Mouse (Mus musculus): ENCODE data around the gene Mapk11. TPM values are rescaled to one million over a fixed set of nuclear protein-coding genes. Genes with fewer than 3 reads are reported as not detected.
A peak's percentile ranks its signal among the peaks of the same experiment; 100 is the strongest.

The Mapk11 gene
- polyA plus RNA-seq, 1 experiment from 2014 or later: 1.9 TPM

DNA sequence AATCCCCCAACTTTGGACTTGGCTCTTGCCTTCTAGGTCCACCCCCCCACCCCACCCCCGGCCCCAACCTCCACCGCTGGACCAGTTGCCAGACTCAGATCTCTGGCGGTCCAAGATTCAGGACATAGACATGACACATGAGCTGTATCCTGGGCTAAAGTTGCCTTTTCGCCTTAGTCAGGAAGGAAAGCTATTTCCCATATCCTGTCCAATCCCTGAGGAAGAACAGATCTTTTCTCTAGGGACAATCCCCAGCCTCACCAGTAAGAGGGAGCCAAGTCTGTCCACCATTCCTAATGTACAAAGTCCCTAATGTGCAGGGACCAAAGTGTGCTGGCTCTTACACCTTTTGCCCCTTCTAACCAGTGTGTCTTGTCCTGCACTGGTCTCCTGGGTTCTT lies 7.5 kb downstream of the Mapk11 start:
- no peaks in the 10 kb centered on the region for H3K36me3 ChIP-seq (ENCODE audit: control insufficient read depth, insufficient read depth)
- no peaks in the 10 kb centered on the region for H3K9me3 ChIP-seq (ENCODE audit: control insufficient read depth)
- no peak overlapping the region for H3K4me2 ChIP-seq (replicated peaks; ENCODE audit: low read depth)
- no peaks in the 10 kb centered on the region for H3K4me1 ChIP-seq (replicated peaks; ENCODE audit: control insufficient read depth, insufficient read depth, low read length)
- no peak for TF ChIP-seq CTCF (IDR thresholded peaks at IDR 0.05; ENCODE audit: low read depth)
- H3K27ac ChIP-seq (ENCODE audit: low read depth, low read length): no peak overlapping the region
- H3K9ac ChIP-seq (ENCODE audit: low read depth, low read length): no peak overlapping the region
- H3K27me3 ChIP-seq (replicated peaks; ENCODE audit: control insufficient read depth, insufficient read depth, low read length): peaks cover 57% of the 10 kb centered on the region
- 63% methylated on average over 4 of the region's 4 CpGs for WGBS
- no peak for ATAC-seq
- H3K4me3 ChIP-seq (ENCODE audit: low read depth, low read length): no peak overlapping the region

DNA sequence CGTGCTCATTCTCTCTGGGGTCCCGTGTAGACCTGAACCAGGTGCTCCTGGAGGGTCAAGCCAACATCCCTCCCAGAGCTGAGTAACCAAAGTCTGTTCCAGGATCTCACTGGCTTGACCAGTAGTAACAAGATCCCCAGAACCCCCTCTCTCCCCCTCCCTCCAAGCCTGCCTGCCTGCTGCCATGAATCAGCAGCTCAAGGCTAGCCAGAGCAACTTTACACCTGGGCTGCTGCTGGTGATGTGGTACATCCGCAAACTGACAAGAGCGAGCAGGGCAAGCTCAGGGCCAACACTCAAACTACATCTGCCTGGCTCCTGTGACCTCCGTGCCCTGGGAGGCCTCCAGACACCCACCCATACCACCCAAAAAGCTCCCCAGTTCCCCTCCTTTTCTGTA lies 8.0 kb downstream of the Mapk11 start:
- Histone ChIP-seq H3K4me1 (replicated peaks; ENCODE audit: control insufficient read depth, insufficient read depth, low read length) (no peaks in the 10 kb centered on the region), H3K36me3 (ENCODE audit: control insufficient read depth, insufficient read depth) (no peaks in the 10 kb centered on the region), H3K27ac (ENCODE audit: low read depth, low read length) (no peak overlapping the region), H3K9me3 (ENCODE audit: control insufficient read depth) (no peaks in the 10 kb centered on the region), H3K4me3 (ENCODE audit: low read depth, low read length) (no peak overlapping the region), H3K9ac (ENCODE audit: low read depth, low read length) (no peak overlapping the region), H3K27me3 (replicated peaks; ENCODE audit: control insufficient read depth, insufficient read depth, low read length) (peaks cover 52% of the 10 kb centered on the region), H3K4me2 (replicated peaks; ENCODE audit: low read depth) (no peak overlapping the region)
- 25% methylated on average over 5 of the region's 5 CpGs for WGBS
- TF ChIP-seq CTCF (IDR thresholded peaks at IDR 0.05; ENCODE audit: low read depth): no peak
- ATAC-seq: no peak

GRCm38 (mm10) chr15:89140659-89141252 lies 8.7 kb downstream of the Mapk11 start, which contains the start of gene Mapk12:
Gene Mapk12, minus strand, starts transcription at chr15:89140703.
- WGBS: under 1% methylated on average over 21 of the region's 21 CpGs
- ATAC-seq: peak; percentile 14; the same call in 1 of the 2 replicates
- H3K27ac ChIP-seq (ENCODE audit: low read depth, low read length): no peak within 1 kb of the TSS

DNA sequence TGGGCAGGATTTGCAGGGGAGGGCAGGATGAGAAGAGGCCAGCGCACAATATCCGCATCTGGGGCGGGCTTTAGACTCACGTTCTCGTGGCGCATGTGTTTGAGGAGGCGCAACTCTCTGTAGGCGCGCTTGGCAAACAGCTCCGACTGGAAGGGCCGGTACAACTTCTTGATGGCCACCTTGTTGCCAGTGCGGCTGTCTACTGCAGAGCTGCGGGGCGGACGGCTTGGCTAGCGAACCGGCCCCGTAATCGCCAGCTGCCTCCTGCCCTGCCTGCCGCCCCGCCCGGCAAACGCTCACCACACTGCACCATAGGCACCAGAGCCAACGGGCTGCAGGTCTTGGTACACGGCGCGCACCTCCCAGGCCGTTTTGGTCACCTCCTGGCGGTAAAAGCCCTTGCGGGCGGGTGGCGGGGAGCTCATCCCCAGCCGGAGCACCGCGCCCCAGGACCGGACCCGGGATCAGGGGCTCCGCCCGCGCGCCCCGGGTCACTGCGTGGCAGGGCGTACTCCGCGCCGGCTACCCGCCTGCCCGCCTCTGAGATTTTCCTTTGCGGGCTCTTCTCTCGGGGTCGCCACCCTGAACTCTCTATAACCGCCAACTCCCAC lies 9.3 kb downstream of the Mapk11 start:
- Histone ChIP-seq H3K4me1 (replicated peaks; ENCODE audit: control insufficient read depth, insufficient read depth, low read length) (no peaks in the 10 kb centered on the region), H3K4me3 (ENCODE audit: low read depth, low read length) (peak overlapping the region; percentile 52), H3K27ac (ENCODE audit: low read depth, low read length) (no peak overlapping the region), H3K9me3 (ENCODE audit: control insufficient read depth) (no peaks in the 10 kb centered on the region), H3K36me3 (ENCODE audit: control insufficient read depth, insufficient read depth) (no peaks in the 10 kb centered on the region), H3K27me3 (replicated peaks; ENCODE audit: control insufficient read depth, insufficient read depth, low read length) (peaks cover 44% of the 10 kb centered on the region), H3K4me2 (replicated peaks; ENCODE audit: low read depth) (peak overlapping the region; percentile 85), H3K9ac (ENCODE audit: low read depth, low read length) (peak overlapping the region; percentile 54)
- ATAC-seq: peak; percentile 9; the same call in 1 of the 2 replicates
- WGBS: under 1% methylated on average over 53 of the region's 53 CpGs
- TF ChIP-seq CTCF (IDR thresholded peaks at IDR 0.05; ENCODE audit: low read depth): no peak

More at GRCm38 (mm10) chr15:89140659-89141252, 8.7 kb downstream of the Mapk11 start, which contains the start of gene Mapk12:
- no peak for TF ChIP-seq CTCF (IDR thresholded peaks at IDR 0.05; ENCODE audit: low read depth)
- H3K4me1 ChIP-seq (replicated peaks; ENCODE audit: control insufficient read depth, insufficient read depth, low read length): no peaks in the 10 kb centered on the region
- H3K9me3 ChIP-seq (ENCODE audit: control insufficient read depth): no peaks in the 10 kb centered on the region
- H3K27me3 ChIP-seq (replicated peaks; ENCODE audit: control insufficient read depth, insufficient read depth, low read length): peaks cover 46% of the 10 kb centered on the region
- peak within 1 kb of the TSS; percentile 85 for H3K4me2 ChIP-seq (replicated peaks; ENCODE audit: low read depth)
- peak within 1 kb of the TSS; percentile 54 for H3K9ac ChIP-seq (ENCODE audit: low read depth, low read length)
- no peaks in the 10 kb centered on the region for H3K36me3 ChIP-seq (ENCODE audit: control insufficient read depth, insufficient read depth)
- H3K4me3 ChIP-seq (ENCODE audit: low read depth, low read length): peak within 1 kb of the TSS; percentile 52

DNA sequence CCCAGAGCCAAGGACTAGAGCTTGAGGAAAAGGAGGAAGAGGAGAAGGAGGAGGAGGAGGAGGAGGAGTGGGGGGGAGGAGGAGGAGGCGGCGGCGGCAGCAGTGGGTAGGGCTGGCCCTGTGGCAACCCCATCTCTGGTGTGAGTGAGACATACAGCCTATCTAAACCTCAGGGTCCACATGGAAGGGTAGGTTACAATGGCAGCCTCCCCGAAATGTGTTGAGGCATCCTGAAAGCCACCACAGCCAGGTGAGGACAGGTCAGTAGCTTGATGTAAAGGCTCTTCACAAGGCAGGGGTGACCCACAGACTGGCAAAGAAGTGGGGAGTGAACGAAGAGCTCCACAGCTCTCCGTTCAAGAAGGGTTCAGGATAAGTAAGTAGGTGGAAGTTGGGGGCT lies 10.9 kb downstream of the Mapk11 start:
- Histone ChIP-seq H3K4me1 (replicated peaks; ENCODE audit: control insufficient read depth, insufficient read depth, low read length) (no peaks in the 10 kb centered on the region), H3K9ac (ENCODE audit: low read depth, low read length) (no peak overlapping the region), H3K9me3 (ENCODE audit: control insufficient read depth) (no peaks in the 10 kb centered on the region), H3K36me3 (ENCODE audit: control insufficient read depth, insufficient read depth) (no peaks in the 10 kb centered on the region), H3K27me3 (replicated peaks; ENCODE audit: control insufficient read depth, insufficient read depth, low read length) (peaks cover 44% of the 10 kb centered on the region), H3K4me3 (ENCODE audit: low read depth, low read length) (no peak overlapping the region), H3K4me2 (replicated peaks; ENCODE audit: low read depth) (no peak overlapping the region), H3K27ac (ENCODE audit: low read depth, low read length) (no peak overlapping the region)
- WGBS: 95% methylated on average over 6 of the region's 6 CpGs
- no peak for TF ChIP-seq CTCF (IDR thresholded peaks at IDR 0.05; ENCODE audit: low read depth)
- ATAC-seq: no peak

DNA sequence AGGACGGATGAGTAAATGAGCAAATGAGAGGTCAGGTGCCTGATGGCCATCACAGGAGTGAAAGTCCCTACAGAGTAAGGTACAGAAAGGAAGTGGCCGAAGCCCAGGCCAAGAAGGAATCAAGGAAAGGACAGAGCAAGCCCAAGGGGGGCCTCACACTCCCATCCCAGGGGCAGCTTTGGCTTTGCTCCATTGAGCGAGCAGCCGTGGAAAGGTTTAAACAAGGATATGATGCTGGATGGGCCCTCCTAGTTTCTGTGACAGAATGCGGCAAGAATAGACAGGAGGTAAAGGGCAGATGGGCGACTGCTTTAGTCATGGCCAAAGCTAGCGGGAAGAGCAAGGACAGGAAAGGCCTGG lies 11.4 kb downstream of the Mapk11 start:
- no peak for TF ChIP-seq CTCF (IDR thresholded peaks at IDR 0.05; ENCODE audit: low read depth)
- no peak for ATAC-seq
- 79% methylated on average over 7 of the region's 7 CpGs for WGBS
- H3K4me1 ChIP-seq (replicated peaks; ENCODE audit: control insufficient read depth, insufficient read depth, low read length): no peaks in the 10 kb centered on the region
- H3K4me3 ChIP-seq (ENCODE audit: low read depth, low read length): no peak overlapping the region
- no peak overlapping the region for H3K27ac ChIP-seq (ENCODE audit: low read depth, low read length)
- peaks cover 44% of the 10 kb centered on the region for H3K27me3 ChIP-seq (replicated peaks; ENCODE audit: control insufficient read depth, insufficient read depth, low read length)
- no peak overlapping the region for H3K9ac ChIP-seq (ENCODE audit: low read depth, low read length)
- H3K36me3 ChIP-seq (ENCODE audit: control insufficient read depth, insufficient read depth): no peaks in the 10 kb centered on the region
- H3K4me2 ChIP-seq (replicated peaks; ENCODE audit: low read depth): no peak overlapping the region
- no peaks in the 10 kb centered on the region for H3K9me3 ChIP-seq (ENCODE audit: control insufficient read depth)

Measured in intestine, postnatal 0 days (tissue).